Mouse (Mus musculus) heart, embryonic 12.5 days (tissue): ENCODE results near the gene Uvrag. TPM values are rescaled to one million over a fixed set of nuclear protein-coding genes. Genes with fewer than 3 reads are reported as not detected.

ENCODE experiments used
- ATAC-seq: fragments of 200-750 bp; cut with Nextera tagmentation; 2 replicates; pipeline ENCODE4 v1.8.0; 2017; ENCODE audit warnings: moderate TSS enrichment, moderate library complexity; ENCODE audit not compliant: insufficient number of reproducible peaks, low FRiP score
- H3K27ac ChIP-seq: fragments of 300-500 bp; sonication (generic); 2 replicates; pipeline ENCODE4 v1.5.1; 2016; ENCODE audit warnings: mild to moderate bottlenecking, moderate library complexity; ENCODE audit not compliant: poor library complexity, severe bottlenecking
- H3K27me3 ChIP-seq: fragments of 300-500 bp; sonication (generic); replicated peaks from 2 replicates; pipeline ENCODE4 v1.6.1; 2016; ENCODE audit warnings: mild to moderate bottlenecking, moderate library complexity
- H3K36me3 ChIP-seq: fragments of 300-500 bp; sonication (generic); 2 replicates; pipeline ENCODE4 v1.6.1; 2016; ENCODE audit warnings: mild to moderate bottlenecking, moderate library complexity
- H3K4me1 ChIP-seq: fragments of 300-500 bp; sonication (generic); replicated peaks from 2 replicates; pipeline ENCODE4 v1.6.1; 2016; ENCODE audit warnings: mild to moderate bottlenecking
- H3K4me2 ChIP-seq: fragments of 300-500 bp; sonication (generic); 2 replicates; pipeline ENCODE4 v1.6.1; 2016; ENCODE audit warnings: mild to moderate bottlenecking, moderate library complexity
- H3K4me3 ChIP-seq: fragments of 300-500 bp; sonication (generic); 2 replicates; pipeline ENCODE4 v1.5.1; 2016; ENCODE audit warnings: mild to moderate bottlenecking
- H3K9ac ChIP-seq: fragments of 300-500 bp; sonication (generic); 2 replicates; pipeline ENCODE4 v1.6.1; 2016; ENCODE audit warnings: mild to moderate bottlenecking, moderate library complexity
- H3K9me3 ChIP-seq: fragments of 300-500 bp; sonication (generic); replicated peaks from 2 replicates; pipeline ENCODE4 v1.6.1; 2016; ENCODE audit warnings: mild to moderate bottlenecking, moderate library complexity
- WGBS: fragments of 180-500 bp; shearing (Covaris S2); methylation state at CpG from one replicate; pipeline ENCODE4 v1.1.7; 2016; 5-methylcytosine and 5-hydroxymethylcytosine counted together
- polyA plus RNA-seq: library from polyadenylated mRNA; unstranded; fragments of >200 nt; fragmentation: Nextera tagmentation; extraction: Ambion mirVana; gene quantifications from 2 replicates; pipeline ENCODE4 v1.2.1, GENCODE M21; 2016

The Uvrag gene
- polyA plus RNA-seq, 1 experiment from 2014 or later, result 19.6 TPM

DNA sequence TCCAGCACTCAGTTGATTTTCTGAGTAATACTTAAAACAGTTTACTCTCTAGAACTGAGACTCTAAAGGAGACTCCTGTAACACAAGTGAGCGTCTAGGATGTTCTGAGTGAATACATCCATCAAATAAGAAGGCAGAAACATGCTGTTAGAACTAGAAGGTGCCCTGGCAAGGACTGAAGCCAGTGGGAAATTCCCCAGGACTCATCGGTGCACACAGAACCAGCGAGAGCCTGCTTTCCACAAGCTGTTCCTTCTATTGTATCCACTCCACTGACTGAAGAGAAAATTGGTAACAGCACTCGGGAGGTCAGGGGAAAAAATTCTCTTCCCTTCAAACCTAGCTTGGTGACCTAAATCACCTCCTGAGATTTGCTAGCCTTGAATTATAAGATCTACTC, 233.5 kb downstream of the Uvrag start:
- no peak overlapping the region for H3K9ac ChIP-seq
- no peak overlapping the region for H3K27ac ChIP-seq
- peaks cover 33% of the 10 kb centered on the region for H3K4me1 ChIP-seq
- ATAC-seq, result no peak
- H3K27me3 ChIP-seq, result no peaks in the 10 kb centered on the region
- H3K9me3 ChIP-seq, result no peaks in the 10 kb centered on the region
- no peak overlapping the region for H3K4me3 ChIP-seq
- H3K4me2 ChIP-seq, result no peak overlapping the region
- 83% methylated on average over 4 of the region's 4 CpGs for WGBS
- H3K36me3 ChIP-seq, result peaks cover 4% of the 10 kb centered on the region; the same call in 1 of the 2 replicates

GRCm38 (mm10) chr7:98904659-98905362, 236.1 kb downstream of the Uvrag start:
- Histone ChIP-seq H3K9me3 (no peaks in the 10 kb centered on the region), H3K4me3 (no peak overlapping the region), H3K36me3 (peaks cover 4% of the 10 kb centered on the region; the same call in 1 of the 2 replicates), H3K4me2 (no peak overlapping the region), H3K4me1 (peaks cover 41% of the 10 kb centered on the region), H3K27me3 (no peaks in the 10 kb centered on the region), H3K27ac (no peak overlapping the region), H3K9ac (no peak overlapping the region)
- 79% methylated on average over 21 of the region's 21 CpGs for WGBS
- ATAC-seq, result no peak

DNA sequence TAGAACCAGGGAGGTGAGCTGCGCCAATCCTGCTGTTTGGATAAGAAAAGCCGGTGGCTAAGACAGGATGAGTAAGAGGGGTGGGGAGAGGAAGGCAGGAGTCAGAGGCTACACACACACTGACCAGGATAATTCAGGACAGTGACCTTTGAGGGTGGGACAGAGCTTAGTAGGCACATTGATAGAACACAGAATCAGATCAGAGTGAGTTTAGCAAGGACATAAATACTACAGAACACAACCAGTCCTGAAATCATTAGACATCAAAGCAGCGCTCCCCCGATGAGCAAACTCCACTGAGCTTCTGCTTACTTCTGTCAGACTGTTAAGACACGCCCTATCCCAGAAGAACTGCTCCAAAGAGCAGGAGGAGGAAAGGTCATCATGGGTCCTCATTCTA, 237.1 kb downstream of the Uvrag start:
- Histone ChIP-seq H3K9ac (peak overlapping the region; percentile 6; the same call in 1 of the 2 replicates), H3K9me3 (no peaks in the 10 kb centered on the region), H3K27me3 (no peaks in the 10 kb centered on the region), H3K4me1 (peaks cover 45% of the 10 kb centered on the region), H3K36me3 (peaks cover 4% of the 10 kb centered on the region; the same call in 1 of the 2 replicates), H3K27ac (no peak overlapping the region), H3K4me2 (no peak overlapping the region), H3K4me3 (no peak overlapping the region)
- ATAC-seq, result peak; percentile 55; the same call in 1 of the 2 replicates
- WGBS, result 51% methylated on average over 5 of the region's 5 CpGs

DNA sequence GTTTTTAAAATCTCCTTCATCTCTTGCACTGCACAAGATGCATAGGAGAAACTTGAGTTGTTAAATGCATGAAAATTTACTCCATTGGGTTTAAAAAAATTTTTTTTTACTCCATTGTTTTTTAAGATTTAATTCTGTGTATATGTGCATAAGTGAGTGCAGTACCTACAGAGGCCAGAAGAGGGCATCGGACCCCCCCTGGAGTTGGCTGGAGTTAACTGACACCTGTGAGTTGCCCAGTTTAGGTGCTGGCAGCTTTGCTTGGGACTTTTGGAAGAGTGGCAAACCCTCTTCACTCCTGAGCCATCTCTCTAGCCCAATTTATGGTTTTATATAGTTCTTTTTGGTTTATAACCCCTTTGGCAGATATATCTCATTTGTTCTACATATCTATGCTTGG, 239.8 kb downstream of the Uvrag start:
- H3K9me3 ChIP-seq, result no peaks in the 10 kb centered on the region
- no peak for ATAC-seq
- H3K27ac ChIP-seq, result no peak overlapping the region
- H3K4me2 ChIP-seq, result no peak overlapping the region
- H3K4me1 ChIP-seq, result peaks cover 55% of the 10 kb centered on the region
- 91% methylated on average over 1 of the region's 1 CpGs for WGBS
- H3K36me3 ChIP-seq, result peaks cover 1% of the 10 kb centered on the region; the same call in 1 of the 2 replicates
- no peak overlapping the region for H3K9ac ChIP-seq
- no peaks in the 10 kb centered on the region for H3K27me3 ChIP-seq
- no peak overlapping the region for H3K4me3 ChIP-seq

DNA sequence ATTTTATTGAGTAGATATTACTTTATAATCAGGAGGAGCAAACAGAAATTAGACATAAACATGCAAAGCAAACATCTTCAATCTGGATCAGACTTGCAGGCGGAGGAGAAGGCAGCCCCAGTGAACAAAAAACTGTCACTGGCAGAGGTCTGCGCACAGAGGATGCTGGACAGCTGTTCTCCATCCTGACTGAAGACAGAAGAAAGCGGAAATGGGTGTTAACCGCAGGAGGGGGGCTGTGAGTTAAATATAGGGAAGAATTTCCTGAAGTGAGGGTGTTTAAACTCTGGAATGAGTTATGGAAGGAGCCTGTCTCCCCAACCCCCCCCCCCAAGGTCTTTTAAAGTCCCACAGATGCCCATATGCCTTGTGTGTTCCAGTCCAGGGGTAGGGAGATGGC, 241.1 kb downstream of the Uvrag start:
- H3K27ac ChIP-seq, result no peak overlapping the region
- 36% methylated on average over 4 of the region's 4 CpGs for WGBS
- ATAC-seq, result no peak
- H3K4me2 ChIP-seq, result no peak overlapping the region
- no peak overlapping the region for H3K4me3 ChIP-seq
- no peaks in the 10 kb centered on the region for H3K36me3 ChIP-seq
- H3K27me3 ChIP-seq, result no peaks in the 10 kb centered on the region
- H3K9me3 ChIP-seq, result no peaks in the 10 kb centered on the region
- no peak overlapping the region for H3K9ac ChIP-seq
- peaks cover 58% of the 10 kb centered on the region for H3K4me1 ChIP-seq

DNA sequence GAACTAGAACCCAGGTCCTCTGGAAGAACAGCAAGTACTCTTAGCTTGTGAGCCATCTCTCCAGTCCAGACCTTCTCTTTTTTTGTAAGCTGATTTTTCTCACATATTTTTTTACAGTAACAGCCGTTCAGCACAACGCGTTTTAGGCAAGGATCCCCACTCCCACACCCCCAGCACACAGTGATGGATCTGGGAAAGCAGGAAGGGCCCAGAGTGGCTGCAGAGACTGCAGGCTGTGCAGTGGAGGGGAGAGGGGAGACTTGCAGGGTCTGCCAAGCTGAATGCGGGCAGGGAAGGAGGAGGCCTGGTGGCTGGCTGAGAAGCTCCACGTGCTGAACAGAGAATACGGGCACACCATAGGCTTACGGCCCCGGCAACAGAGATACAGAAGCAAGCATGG, 243.6 kb downstream of the Uvrag start:
- no peak overlapping the region for H3K4me3 ChIP-seq

GRCm38 (mm10) chr7:98895501-98896095, 245.3 kb downstream of the Uvrag start:
- WGBS, result 7% methylated on average over 10 of the region's 10 CpGs
- no peak for ATAC-seq
- no peak overlapping the region for H3K4me3 ChIP-seq

More for the DNA sequence above, 243.6 kb downstream of the Uvrag start:
- Histone ChIP-seq H3K4me1 (peaks cover 52% of the 10 kb centered on the region), H3K27me3 (no peaks in the 10 kb centered on the region), H3K9me3 (no peaks in the 10 kb centered on the region), H3K4me2 (no peak overlapping the region), H3K9ac (no peak overlapping the region), H3K36me3 (no peaks in the 10 kb centered on the region), H3K27ac (no peak overlapping the region)
- no peak for ATAC-seq
- 91% methylated on average over 8 of the region's 8 CpGs for WGBS

DNA sequence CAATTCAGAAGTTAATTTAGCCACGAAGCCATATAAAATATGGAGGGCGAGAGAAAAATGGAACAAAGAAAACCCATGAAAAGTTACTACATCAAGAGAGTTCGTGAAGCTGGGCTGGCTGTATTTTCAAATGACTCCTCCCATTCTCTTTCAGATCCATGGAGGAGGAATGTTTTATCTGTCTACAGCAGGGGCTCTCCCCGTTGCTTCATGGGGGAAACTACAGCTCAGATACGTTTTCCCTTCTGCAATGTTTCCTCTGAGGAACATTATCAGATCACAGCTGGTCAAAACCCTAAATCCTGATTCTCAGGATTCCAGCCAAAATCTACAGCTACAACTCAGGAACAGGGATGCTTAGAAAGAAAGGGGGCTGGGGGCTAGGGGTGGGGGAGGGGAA, 246.2 kb downstream of the Uvrag start:
- no peak overlapping the region for H3K4me3 ChIP-seq
- no peak for ATAC-seq
- peak overlapping the region; percentile 41 for H3K4me2 ChIP-seq
- H3K27me3 ChIP-seq, result no peaks in the 10 kb centered on the region
- H3K9ac ChIP-seq, result 0 out of 2 replicates have a peak overlapping the region, but pooled peaks have one; percentile 20
- no peaks in the 10 kb centered on the region for H3K36me3 ChIP-seq
- peaks cover 43% of the 10 kb centered on the region for H3K4me1 ChIP-seq
- no peaks in the 10 kb centered on the region for H3K9me3 ChIP-seq
- 37% methylated on average over 5 of the region's 5 CpGs for WGBS
- H3K27ac ChIP-seq, result peak overlapping the region; percentile 50

More at GRCm38 (mm10) chr7:98895501-98896095, 245.3 kb downstream of the Uvrag start:
- peaks cover 51% of the 10 kb centered on the region for H3K4me1 ChIP-seq
- no peaks in the 10 kb centered on the region for H3K9me3 ChIP-seq
- H3K36me3 ChIP-seq, result no peaks in the 10 kb centered on the region
- no peaks in the 10 kb centered on the region for H3K27me3 ChIP-seq
- H3K27ac ChIP-seq, result peak overlapping the region; percentile 50
- 0 out of 2 replicates have a peak overlapping the region, but pooled peaks have one; percentile 20 for H3K9ac ChIP-seq
- H3K4me2 ChIP-seq, result peak overlapping the region; percentile 41

- Histone ChIP-seq H3K27ac (peak overlapping the region; percentile 50), H3K4me3 (no peak overlapping the region), H3K4me1 (peaks cover 41% of the 10 kb centered on the region), H3K27me3 (no peaks in the 10 kb centered on the region), H3K36me3 (no peaks in the 10 kb centered on the region), H3K4me2 (no peak overlapping the region), H3K9me3 (no peaks in the 10 kb centered on the region), H3K9ac (no peak overlapping the region)
- ATAC-seq, result no peak
- WGBS, result 73% methylated on average over 5 of the region's 5 CpGs
These were observed 246.6 kb downstream of the Uvrag start for GRCm38 (mm10) chr7:98894305-98894704.

DNA sequence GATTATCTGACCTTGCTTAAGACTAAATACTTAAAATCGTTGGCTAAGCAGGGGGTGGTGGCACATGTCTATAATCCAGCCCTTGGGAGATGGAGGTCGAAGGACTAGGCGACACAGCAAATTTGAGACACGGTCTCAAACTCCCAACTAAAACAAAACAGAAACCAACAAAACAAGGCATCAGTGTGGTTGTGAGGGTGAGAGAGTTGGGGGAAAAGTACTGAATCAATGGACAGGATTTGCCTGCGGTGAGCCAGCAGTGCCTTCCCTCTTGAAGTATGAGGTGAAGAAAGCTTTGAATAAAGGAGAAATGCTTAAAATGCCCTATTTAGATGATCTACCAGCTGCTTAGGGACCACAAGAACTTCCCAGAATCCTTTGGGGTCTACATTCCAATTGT, 247.8 kb downstream of the Uvrag start:
- Histone ChIP-seq H3K27ac (no peak overlapping the region), H3K9me3 (no peaks in the 10 kb centered on the region), H3K27me3 (no peaks in the 10 kb centered on the region), H3K4me3 (no peak overlapping the region), H3K4me1 (peaks cover 44% of the 10 kb centered on the region), H3K4me2 (no peak overlapping the region), H3K9ac (no peak overlapping the region), H3K36me3 (peaks cover 2% of the 10 kb centered on the region)
- ATAC-seq, result no peak
- WGBS, result 87% methylated on average over 5 of the region's 5 CpGs

GRCm38 (mm10) chr7:98889211-98889610, 251.7 kb downstream of the Uvrag start:
- WGBS, result 63% methylated on average over 7 of the region's 7 CpGs
- Histone ChIP-seq H3K4me2 (no peak overlapping the region), H3K9me3 (no peaks in the 10 kb centered on the region), H3K36me3 (peaks cover 24% of the 10 kb centered on the region), H3K9ac (no peak overlapping the region), H3K4me3 (no peak overlapping the region), H3K27ac (no peak overlapping the region), H3K27me3 (no peaks in the 10 kb centered on the region), H3K4me1 (peaks cover 13% of the 10 kb centered on the region)
- ATAC-seq, result no peak
